Mouse (Mus musculus) lung, adult 2 months (tissue): ENCODE data around the gene Cks1brt.

Experiments used
- CTCF ChIP-seq: fragments of 200-500 bp; IDR thresholded peaks from 2 replicates; pipeline ENCODE4 v1.5.1; 2011; ENCODE audit warnings: mild to moderate bottlenecking, low read length, control low read depth; ENCODE audit not compliant: insufficient read depth
- POLR2A ChIP-seq: fragments of 200-500 bp; IDR thresholded peaks from 2 replicates; pipeline ENCODE4 v1.6.1; 2011; ENCODE audit warnings: low read depth, mild to moderate bottlenecking, control low read depth, low read length, borderline replicate concordance; ENCODE audit errors: extremely low read depth

GRCm38 (mm10) chr8:85115501-85115900 lies 36.2 kb upstream of the Cks1brt start:
- TF ChIP-seq POLR2A = no peak
- TF ChIP-seq CTCF = no peak
